Mouse (Mus musculus) right cerebral cortex, postnatal 25 days (tissue): ENCODE data around the gene Tulp1.
"Not testable (repeated sequence)": the region's sequence is repeated elsewhere in the genome, so short reads cannot be mapped to it uniquely, and the experiment has no call there.

Experiments used
- DNase-seq: peaks from one replicate; pipeline ENCODE4 v3.0.0; 2022

The Tulp1 gene

GRCm38 (mm10) chr17:28365122-28365521 lies at the start of gene Tulp1:
Tulp1 (minus strand) TSS chr17:28365222.
- no peak for DNase-seq

DNA sequence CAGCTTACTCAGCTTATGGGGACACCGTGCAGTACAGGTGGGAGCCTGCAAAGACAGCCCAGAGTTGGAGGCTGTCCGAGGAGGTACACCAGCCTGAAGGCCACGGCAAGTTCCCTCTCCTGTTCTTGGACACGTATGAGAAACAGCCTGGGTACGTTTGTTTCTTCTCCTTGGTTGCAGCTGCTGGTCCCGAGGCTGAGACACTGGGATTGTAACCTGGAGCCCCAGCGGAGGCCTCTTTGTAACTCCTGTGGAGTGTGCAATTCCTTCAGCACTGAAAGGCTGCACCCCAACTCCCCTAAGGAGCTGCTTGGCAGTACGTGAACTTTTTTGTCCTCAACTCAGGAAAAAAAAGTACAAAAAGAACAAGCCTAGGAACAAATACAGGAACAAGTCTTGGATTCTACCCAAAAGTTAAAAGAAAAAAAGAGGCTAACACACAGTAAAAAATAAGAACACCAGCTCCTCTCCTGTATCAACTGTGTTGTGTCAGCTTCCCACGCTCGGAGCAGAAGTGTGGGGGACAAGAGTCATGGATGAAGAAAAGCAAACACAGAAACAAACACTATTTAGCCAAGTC lies 46.4 kb upstream of the Tulp1 start:
- DNase-seq = no peak

- no peak for DNase-seq
Observed at GRCm38 (mm10) chr17:28410731-28411130, 45.7 kb upstream of the Tulp1 start.

- DNase-seq = no peak
Observed at GRCm38 (mm10) chr17:28408251-28408918, 43.4 kb upstream of the Tulp1 start.

DNA sequence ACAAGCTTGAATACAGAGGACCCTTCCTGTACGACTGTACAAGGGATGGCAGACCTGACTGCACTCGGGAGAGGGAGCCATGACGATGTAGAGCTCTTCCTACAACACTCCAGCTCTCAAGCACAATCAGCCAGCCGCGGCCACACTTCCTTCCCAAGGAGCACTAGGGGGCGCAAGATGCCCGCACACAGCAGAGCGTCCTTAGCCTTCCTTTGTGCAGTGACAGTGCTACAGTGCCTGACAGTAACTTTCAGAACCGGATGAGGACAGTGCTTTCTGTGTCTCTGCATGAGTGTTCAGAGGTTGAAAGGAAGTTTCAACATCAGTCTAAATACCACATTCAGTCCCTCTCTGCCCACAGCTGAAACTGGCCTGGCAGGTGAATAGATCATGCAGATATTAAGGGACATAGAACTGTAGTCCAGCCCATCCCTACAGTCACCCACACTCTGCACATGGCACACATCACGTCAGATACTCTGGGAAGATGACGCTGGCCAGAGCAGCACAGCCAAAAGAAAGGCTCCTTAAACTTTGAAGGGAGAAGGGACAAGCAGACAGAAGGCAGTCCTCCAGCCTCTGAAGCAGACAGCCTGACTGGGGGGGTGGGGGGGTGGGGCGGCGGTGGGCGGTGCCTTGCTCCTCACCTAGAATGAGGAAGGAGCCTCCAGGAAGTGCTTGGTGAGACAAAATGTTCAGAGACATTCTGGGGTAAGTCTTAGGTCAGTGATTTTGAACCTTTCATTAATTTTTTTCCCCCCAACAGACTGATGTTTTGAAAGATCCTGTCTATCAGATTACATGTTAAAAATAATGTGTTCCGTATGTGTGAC lies 42.6 kb upstream of the Tulp1 start:
- DNase-seq = peak; percentile 77

DNA sequence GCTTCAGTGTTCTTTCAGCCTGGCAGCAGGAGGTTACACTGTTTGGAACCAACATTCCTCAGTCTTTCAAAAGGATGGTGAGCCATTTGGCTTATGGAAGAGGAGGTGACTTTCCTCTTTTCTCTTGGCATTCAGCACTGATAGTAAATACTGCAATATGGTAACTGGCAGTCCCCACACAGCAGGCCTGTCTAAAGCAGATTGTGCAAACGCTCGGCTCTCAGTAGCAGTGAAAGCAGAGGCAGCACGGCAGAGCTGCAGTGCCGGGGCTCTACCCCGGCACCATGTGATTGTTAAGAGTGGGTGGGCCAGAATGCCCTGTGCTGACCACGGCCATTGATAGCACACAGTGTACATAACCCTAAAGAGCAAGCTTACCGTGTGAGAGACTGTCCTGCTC lies 41.4 kb upstream of the Tulp1 start:
- peak; percentile 27 for DNase-seq

- not testable (repeated sequence) for DNase-seq
Observed at GRCm38 (mm10) chr17:28404745-28405144, 39.7 kb upstream of the Tulp1 start.

GRCm38 (mm10) chr17:28404301-28404700 lies 39.3 kb upstream of the Tulp1 start:
- no peak for DNase-seq

DNA sequence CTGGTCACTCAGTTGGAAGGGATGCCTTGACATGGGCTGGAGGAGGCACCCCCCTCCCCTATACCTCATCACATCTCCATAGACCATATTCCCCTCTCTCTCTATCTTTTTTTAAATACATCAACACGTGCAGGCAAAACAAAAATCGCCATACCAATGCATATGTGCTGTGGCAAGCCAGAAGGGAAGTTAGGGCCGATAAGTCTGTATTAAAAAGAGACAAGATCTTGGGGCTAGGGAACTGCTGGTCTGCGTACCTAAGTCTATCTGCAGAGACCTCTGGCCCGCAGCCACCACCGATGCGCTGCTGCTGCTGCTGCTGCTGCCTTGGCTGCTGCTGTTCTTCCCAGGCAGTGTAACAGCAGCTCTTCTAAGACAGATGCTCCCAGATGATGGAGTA lies 30.0 kb upstream of the Tulp1 start:
- DNase-seq = no peak

DNA sequence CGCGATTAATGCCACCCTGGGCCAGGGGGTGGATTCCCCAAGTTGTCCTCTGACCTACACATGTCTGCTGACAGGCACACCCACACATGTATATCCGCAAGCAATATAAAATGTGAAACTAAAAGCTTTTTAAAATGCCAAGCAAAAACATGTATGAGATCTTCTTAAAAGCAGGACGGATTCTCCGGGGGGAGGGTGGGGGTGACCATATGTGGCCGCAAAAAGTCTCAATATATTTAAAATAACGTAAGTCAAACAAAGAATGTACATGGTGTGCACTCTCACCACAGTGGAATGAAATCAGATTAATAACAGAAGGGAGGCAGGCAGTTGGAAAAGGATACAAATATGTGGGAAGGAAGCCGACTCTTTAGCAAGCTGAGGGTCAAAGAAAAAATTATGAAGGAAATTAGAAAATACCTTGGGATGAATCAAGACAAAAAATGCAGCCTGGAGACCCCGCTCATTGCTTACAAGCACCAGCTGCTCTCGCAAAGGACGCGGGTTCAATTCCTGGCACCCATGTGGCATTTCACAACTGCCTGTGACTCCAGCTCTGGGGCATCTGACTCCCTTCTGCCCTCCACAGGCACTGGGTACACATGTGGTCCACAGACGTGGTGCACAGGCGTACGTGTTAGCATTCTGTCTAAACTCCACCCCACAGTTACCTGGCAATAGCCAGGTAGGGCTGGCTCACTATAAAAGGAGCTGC lies 29.2 kb upstream of the Tulp1 start:
- no peak for DNase-seq

GRCm38 (mm10) chr17:28391568-28392432 lies 26.8 kb upstream of the Tulp1 start:
- DNase-seq = no peak

DNA sequence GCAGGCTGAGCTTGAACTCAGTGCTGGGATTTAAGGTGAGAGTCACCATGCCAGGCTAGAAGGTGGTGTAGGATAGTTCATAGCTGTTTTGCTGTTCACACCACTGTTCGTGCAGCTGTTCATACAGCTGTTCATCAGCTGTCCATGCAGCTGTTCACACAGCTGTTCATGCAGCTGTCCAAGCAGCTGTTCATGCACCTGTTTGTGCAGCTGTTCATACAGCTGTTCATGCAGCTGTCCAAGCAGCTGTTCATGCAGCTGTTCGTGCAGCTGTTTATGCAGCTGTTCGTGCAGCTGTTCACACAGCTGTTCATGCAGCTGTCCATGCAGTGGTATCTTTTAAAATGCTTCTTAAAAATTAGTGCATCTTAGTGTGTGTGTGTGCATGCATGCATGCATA lies 23.5 kb upstream of the Tulp1 start:
- DNase-seq = no peak

DNA sequence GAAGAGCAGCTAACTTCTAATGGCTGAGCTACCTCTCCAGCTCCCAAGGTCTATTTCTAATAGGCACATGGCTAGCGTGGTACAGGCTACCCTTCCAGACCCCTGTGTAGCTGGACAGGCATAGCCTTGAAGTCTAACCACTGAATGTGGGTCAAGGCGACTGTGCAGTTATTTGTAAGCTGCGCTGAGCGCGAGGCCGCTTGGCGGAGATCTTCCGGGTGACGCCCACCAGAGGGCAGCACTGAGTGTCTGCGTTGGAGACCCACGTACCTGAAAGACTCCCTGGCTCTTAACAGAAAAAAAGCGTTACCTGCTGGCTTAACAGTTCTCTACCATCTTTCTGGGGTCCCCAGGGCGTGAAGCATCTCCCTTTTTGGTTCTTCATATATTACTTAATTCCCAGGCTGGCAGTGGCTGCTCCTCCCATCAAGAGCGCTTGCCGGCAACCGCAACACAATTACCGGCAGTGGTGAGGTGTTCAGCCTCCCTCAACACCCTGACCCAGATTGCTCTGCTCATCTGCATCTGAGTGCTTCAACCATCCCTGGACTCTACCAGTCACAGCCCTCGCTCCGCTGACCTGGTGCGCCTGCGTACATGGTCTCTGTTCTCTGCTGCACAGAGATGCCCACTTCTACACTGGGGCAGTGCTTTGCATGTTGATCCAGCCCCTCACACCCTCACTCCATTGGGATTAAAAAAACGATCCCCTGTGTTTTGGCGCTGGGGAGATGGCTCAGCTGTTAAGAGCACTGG lies 21.3 kb upstream of the Tulp1 start:
- peak; percentile 74 for DNase-seq

DNA sequence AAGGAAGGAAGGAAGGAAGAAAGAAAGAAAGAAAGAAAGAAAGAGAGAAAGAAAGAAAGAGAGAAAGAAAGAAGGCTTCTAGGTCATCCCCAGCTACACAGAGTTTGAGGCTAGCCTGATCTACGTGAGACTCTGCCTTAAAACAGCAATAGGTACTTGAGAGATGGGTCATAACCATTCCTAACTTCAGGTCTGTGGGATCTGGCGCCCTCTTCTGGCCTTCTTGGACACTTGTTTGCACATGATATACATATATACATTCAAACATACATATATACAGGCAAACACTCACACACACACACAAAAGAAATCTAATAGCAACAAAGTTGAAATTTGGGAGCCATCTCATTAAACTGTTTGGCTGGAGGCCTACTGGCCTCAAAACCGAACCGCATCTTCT lies 19.3 kb upstream of the Tulp1 start:
- no peak for DNase-seq

- DNase-seq = no peak
Observed at GRCm38 (mm10) chr17:28380255-28380654, 15.2 kb upstream of the Tulp1 start.

GRCm38 (mm10) chr17:28375592-28376061 lies 10.6 kb upstream of the Tulp1 start:
- no peak for DNase-seq

GRCm38 (mm10) chr17:28374494-28374893 lies 9.5 kb upstream of the Tulp1 start:
- no peak for DNase-seq

DNA sequence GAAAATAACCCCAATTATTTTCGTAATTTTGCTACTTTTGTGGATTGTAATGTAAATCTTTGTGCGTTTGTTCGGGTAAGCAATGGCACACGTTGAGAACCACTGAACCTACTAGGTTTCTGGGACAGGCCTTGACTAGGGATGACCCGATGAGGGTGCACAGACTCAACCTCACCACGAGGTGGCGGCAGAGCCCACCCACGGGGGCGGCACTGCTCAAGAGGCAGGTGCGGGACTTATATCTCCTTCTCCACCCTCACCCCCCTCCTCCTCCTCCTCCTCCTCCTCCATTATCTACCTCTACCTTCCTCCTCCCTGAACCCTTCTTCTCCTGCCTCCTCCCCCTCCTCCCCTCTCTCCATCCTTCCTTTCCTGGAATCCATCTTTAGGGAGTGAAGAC lies 8.8 kb upstream of the Tulp1 start:
- DNase-seq = no peak

- no peak for DNase-seq
Observed at GRCm38 (mm10) chr17:28371941-28372340, 6.9 kb upstream of the Tulp1 start.

GRCm38 (mm10) chr17:28371286-28371685 lies 6.3 kb upstream of the Tulp1 start:
- DNase-seq = no peak

DNA sequence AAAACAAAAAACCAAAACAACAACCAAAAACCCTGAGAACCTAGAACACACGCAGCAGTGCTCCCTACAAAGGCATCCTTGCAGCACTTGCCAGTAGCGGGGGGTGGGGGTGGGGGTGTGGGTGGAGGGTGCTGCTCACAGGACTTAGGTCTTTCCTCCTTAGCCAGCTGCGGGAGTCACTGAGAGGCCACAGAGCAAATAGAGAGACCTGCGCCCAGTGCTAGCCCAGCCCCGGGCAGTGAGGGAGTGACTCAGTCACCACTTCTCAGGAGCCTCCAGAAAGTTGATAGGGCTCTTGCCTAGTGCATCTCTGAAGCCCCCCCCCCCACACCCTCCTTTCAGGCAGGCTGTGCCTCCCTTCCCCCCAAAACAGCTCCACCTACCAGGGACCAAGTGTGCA lies 4.0 kb upstream of the Tulp1 start:
- DNase-seq = no peak

- peak; percentile 26 for DNase-seq
Observed at GRCm38 (mm10) chr17:28368449-28368848, 3.4 kb upstream of the Tulp1 start.
